Mouse (Mus musculus) liver, postnatal 0 days (tissue): ENCODE data around the gene Ceacam2.
"Not testable (repeated sequence)": the region's sequence is repeated elsewhere in the genome, so short reads cannot be mapped to it uniquely, and the experiment has no call there.

Source experiments
- CTCF ChIP-seq: sonication (generic); IDR thresholded peaks from 2 replicates; pipeline ENCODE4 v1.5.1; 2016; ENCODE audit warnings: antibody characterized with exemption, low read depth
- EP300 ChIP-seq: IDR thresholded peaks from 2 replicates; pipeline ENCODE4 v1.6.1; 2016; ENCODE audit warnings: antibody characterized with exemption, low read depth, mild to moderate bottlenecking

GRCm38 (mm10) chr7:25539376-25539907 lies at the start of gene Ceacam2:
- not testable (repeated sequence) for TF ChIP-seq CTCF, EP300
